Mouse (Mus musculus): ENCODE data around the gene 3110082I17Rik. TPM values are rescaled to one million over a fixed set of nuclear protein-coding genes. Genes with fewer than 3 reads are reported as not detected.

Gene 3110082I17Rik
- total RNA-seq, 2 experiments from 2014 or later: 20.7 to 60.9 TPM

- ATAC-seq (replicated peaks; ENCODE audit: poor library complexity): no peak
These were observed 5.2 kb downstream of the 3110082I17Rik start for GRCm38 (mm10) chr5:139455166-139455565.

- ATAC-seq (replicated peaks; ENCODE audit: poor library complexity): no peak
These were observed 7.3 kb downstream of the 3110082I17Rik start for GRCm38 (mm10) chr5:139453031-139453430.

GRCm38 (mm10) chr5:139449926-139450325, 10.4 kb downstream of the 3110082I17Rik start:
- peak; percentile 43 for ATAC-seq (replicated peaks; ENCODE audit: poor library complexity)

GRCm38 (mm10) chr5:139449161-139449791, 11.1 kb downstream of the 3110082I17Rik start:
- ATAC-seq (replicated peaks; ENCODE audit: poor library complexity): peak; percentile 93

- ATAC-seq (replicated peaks; ENCODE audit: poor library complexity): no peak
These were observed 12.3 kb downstream of the 3110082I17Rik start for GRCm38 (mm10) chr5:139448025-139448424.

GRCm38 (mm10) chr5:139445258-139445657, 15.1 kb downstream of the 3110082I17Rik start:
- no peak for ATAC-seq (replicated peaks; ENCODE audit: poor library complexity)

- ATAC-seq (replicated peaks; ENCODE audit: poor library complexity): no peak
These were observed 17.4 kb downstream of the 3110082I17Rik start for GRCm38 (mm10) chr5:139442962-139443361.

- no peak for ATAC-seq (replicated peaks; ENCODE audit: poor library complexity)
These were observed 17.9 kb downstream of the 3110082I17Rik start for GRCm38 (mm10) chr5:139442428-139442827.

- ATAC-seq (replicated peaks; ENCODE audit: poor library complexity): no peak
These were observed 18.7 kb downstream of the 3110082I17Rik start for GRCm38 (mm10) chr5:139441726-139442018.

- ATAC-seq (replicated peaks; ENCODE audit: poor library complexity): no peak
These were observed 19.2 kb downstream of the 3110082I17Rik start for GRCm38 (mm10) chr5:139440926-139441725.

GRCm38 (mm10) chr5:139440451-139440850, 19.9 kb downstream of the 3110082I17Rik start:
- no peak for ATAC-seq (replicated peaks; ENCODE audit: poor library complexity)

GRCm38 (mm10) chr5:139438440-139438839, 21.9 kb downstream of the 3110082I17Rik start:
- no peak for ATAC-seq (replicated peaks; ENCODE audit: poor library complexity)

- no peak for ATAC-seq (replicated peaks; ENCODE audit: poor library complexity)
These were observed 22.6 kb downstream of the 3110082I17Rik start for GRCm38 (mm10) chr5:139437769-139438168.

- no peak for ATAC-seq (replicated peaks; ENCODE audit: poor library complexity)
These were observed 25.4 kb downstream of the 3110082I17Rik start for GRCm38 (mm10) chr5:139434940-139435339.

- ATAC-seq (replicated peaks; ENCODE audit: poor library complexity): no peak
These were observed 26.3 kb downstream of the 3110082I17Rik start for GRCm38 (mm10) chr5:139433842-139434568.

- ATAC-seq (replicated peaks; ENCODE audit: poor library complexity): no peak
These were observed 27.4 kb downstream of the 3110082I17Rik start for GRCm38 (mm10) chr5:139432747-139433508.

- ATAC-seq (replicated peaks; ENCODE audit: poor library complexity): no peak
These were observed 28.0 kb downstream of the 3110082I17Rik start for GRCm38 (mm10) chr5:139432333-139432732.

- 0 out of 2 replicates have a peak, but pooled peaks have one; percentile 32 for ATAC-seq (replicated peaks; ENCODE audit: poor library complexity)
These were observed 30.4 kb downstream of the 3110082I17Rik start for GRCm38 (mm10) chr5:139429818-139430341.

GRCm38 (mm10) chr5:139427989-139428388, 32.3 kb downstream of the 3110082I17Rik start:
- peak; percentile 56 for ATAC-seq (replicated peaks; ENCODE audit: poor library complexity)

- ATAC-seq (replicated peaks; ENCODE audit: poor library complexity): no peak
These were observed 33.3 kb downstream of the 3110082I17Rik start for GRCm38 (mm10) chr5:139427001-139427400.

GRCm38 (mm10) chr5:139425198-139425597, 35.1 kb downstream of the 3110082I17Rik start:
- ATAC-seq (replicated peaks; ENCODE audit: poor library complexity): no peak

Data from megakaryocyte progenitor cell, adult 5-6 weeks (primary cell).